Mouse (Mus musculus) MEL (cell line): ENCODE results near the gene Pde4dip. TPM values are rescaled to one million over a fixed set of nuclear protein-coding genes. Genes with fewer than 3 reads are reported as not detected.
A peak's percentile ranks its signal among the peaks of the same experiment; 100 is the strongest.

Experiments used
- DNase-seq: peaks from one replicate; pipeline ENCODE4 v3.0.0; 2011; ENCODE audit warnings: low read depth, low spot score
- H3K27ac ChIP-seq: 2 replicates; pipeline ENCODE4 v1.5.1; 2012; ENCODE audit warnings: low read depth, mild to moderate bottlenecking, control low read depth, low read length, moderate library complexity; ENCODE audit not compliant: control insufficient read depth
- H3K27me3 ChIP-seq, 2 experiments: fragments of 150-350 bp in 1 of 2; sonication (generic) in 1 of 2; 2 replicates each; pipeline ENCODE4 v1.6.1; 2012; ENCODE audit warnings: low read length in 2 of 2, mild to moderate bottlenecking in 2 of 2, improper control_type of control experiment in 1 of 2, moderate library complexity in 1 of 2; ENCODE audit not compliant: insufficient read depth in 2 of 2, control insufficient read depth in 1 of 2
- H3K36me3 ChIP-seq, 2 experiments: 2 replicates each; pipeline ENCODE4 v1.6.1; 2012 to 2014; ENCODE audit warnings: low read length in 2 of 2, improper control_type of control experiment in 1 of 2, inconsistent platforms in 1 of 2, mild to moderate bottlenecking in 1 of 2; ENCODE audit not compliant: insufficient read depth in 2 of 2, control insufficient read depth in 1 of 2
- H3K4me1 ChIP-seq, 2 experiments: fragments of 150-350 bp in 1 of 2; sonication (generic) in 1 of 2; 2 replicates each; pipeline ENCODE4 v1.6.1; 2012; ENCODE audit warnings: low read length in 2 of 2, improper control_type of control experiment in 1 of 2, mild to moderate bottlenecking in 1 of 2; ENCODE audit not compliant: insufficient read depth in 2 of 2, control insufficient read depth in 1 of 2
- H3K4me3 ChIP-seq, 2 experiments: fragments of 150-350 bp in 1 of 2; sonication (generic) in 1 of 2; 2 replicates each; pipeline ENCODE4 v1.5.1; 2012; ENCODE audit warnings: low read depth in 2 of 2, low read length in 2 of 2, mild to moderate bottlenecking in 2 of 2, moderate library complexity in 2 of 2, control low read depth in 1 of 2, improper control_type of control experiment in 1 of 2; ENCODE audit not compliant: control insufficient read depth in 1 of 2, insufficient read depth in 1 of 2
- H3K79me2 ChIP-seq: 2 replicates; pipeline ENCODE4 v1.6.1; 2012; ENCODE audit warnings: mild to moderate bottlenecking, low read length, moderate library complexity; ENCODE audit not compliant: control insufficient read depth, poor library complexity, insufficient read depth
- H3K9ac ChIP-seq: 2 replicates; pipeline ENCODE4 v1.6.1; 2012; ENCODE audit warnings: low read depth, mild to moderate bottlenecking, control low read depth, low read length, moderate library complexity; ENCODE audit not compliant: control insufficient read depth, poor library complexity, severe bottlenecking
- H3K9me3 ChIP-seq: fragments of 150-350 bp; sonication (generic); replicated peaks from 2 replicates; pipeline ENCODE4 v1.6.1; 2012; ENCODE audit warnings: mild to moderate bottlenecking, low read length, improper control_type of control experiment, moderate library complexity; ENCODE audit not compliant: insufficient read depth
- BHLHE40 ChIP-seq: IDR thresholded peaks from 2 replicates; pipeline ENCODE4 v1.6.1; 2012; ENCODE audit warnings: low read depth, mild to moderate bottlenecking, inconsistent platforms, low read length, improper control_type of control experiment, borderline replicate concordance
- CHD1 ChIP-seq: IDR thresholded peaks from 2 replicates; pipeline ENCODE4 v1.6.1; 2012; ENCODE audit warnings: low read depth, mild to moderate bottlenecking, inconsistent platforms, low read length, improper control_type of control experiment
- CHD2 ChIP-seq: IDR thresholded peaks from 2 replicates; pipeline ENCODE4 v1.6.1; 2011; ENCODE audit warnings: low read length, improper control_type of control experiment
- CTCF ChIP-seq, 3 experiments: IDR thresholded peaks in 2 of 3; conservative IDR thresholded peaks in 1 of 3; 2 replicates each; pipeline ENCODE4 v1.5.1; 2011 to 2012; ENCODE audit warnings: low read length in 3 of 3, low read depth in 2 of 3, mild to moderate bottlenecking in 2 of 3, improper control_type of control experiment in 1 of 3, inconsistent platforms in 1 of 3, mixed read lengths in 1 of 3, moderate library complexity in 1 of 3; ENCODE audit not compliant: control insufficient read depth in 1 of 3, insufficient read depth in 1 of 3, poor library complexity in 1 of 3, severe bottlenecking in 1 of 3
- E2F4 ChIP-seq: IDR thresholded peaks from 2 replicates; pipeline ENCODE4 v1.6.1; 2011; ENCODE audit warnings: low read depth, low read length, improper control_type of control experiment, borderline replicate concordance
- EP300 ChIP-seq, 2 experiments: IDR thresholded peaks; 2 replicates each; pipeline ENCODE4 v1.6.1; 2011; ENCODE audit warnings: improper control_type of control experiment in 2 of 2, low read length in 2 of 2, low read depth in 1 of 2, mild to moderate bottlenecking in 1 of 2
- ETS1 ChIP-seq: IDR thresholded peaks from 2 replicates; pipeline ENCODE4 v1.6.1; 2012; ENCODE audit warnings: low read depth, mild to moderate bottlenecking, inconsistent platforms, low read length, improper control_type of control experiment, moderate library complexity
- GABPA ChIP-seq: IDR thresholded peaks from 2 replicates; pipeline ENCODE4 v1.6.1; 2012; ENCODE audit warnings: low read depth, mild to moderate bottlenecking, inconsistent platforms, low read length, improper control_type of control experiment, moderate library complexity
- JUND ChIP-seq: IDR thresholded peaks from 2 replicates; pipeline ENCODE4 v1.6.1; 2011; ENCODE audit warnings: low read depth, mild to moderate bottlenecking, improper control_type of control experiment, low read length
- MAX ChIP-seq: IDR thresholded peaks from 2 replicates; pipeline ENCODE4 v1.6.1; 2011; ENCODE audit warnings: low read length, improper control_type of control experiment
- MAZ ChIP-seq: IDR thresholded peaks from 2 replicates; pipeline ENCODE4 v1.6.1; 2012; ENCODE audit warnings: low read depth, mild to moderate bottlenecking, inconsistent platforms, low read length, improper control_type of control experiment
- MEF2A ChIP-seq: IDR thresholded peaks from 2 replicates; pipeline ENCODE4 v1.6.1; 2014; ENCODE audit warnings: low read depth, mild to moderate bottlenecking, inconsistent platforms, low read length, improper control_type of control experiment; ENCODE audit not compliant: poor library complexity, insufficient replicate concordance, severe bottlenecking; ENCODE audit errors: extremely low read depth
- MXI1 ChIP-seq: IDR thresholded peaks from 2 replicates; pipeline ENCODE4 v1.6.1; 2011; ENCODE audit warnings: mild to moderate bottlenecking, low read depth, low read length, improper control_type of control experiment
- MYB ChIP-seq: IDR thresholded peaks from 2 replicates; pipeline ENCODE4 v1.6.1; 2011; ENCODE audit warnings: mild to moderate bottlenecking, low read depth, low read length, improper control_type of control experiment
- MYC ChIP-seq: IDR thresholded peaks from 2 replicates; pipeline ENCODE4 v1.6.1; 2011; ENCODE audit warnings: low read depth, mild to moderate bottlenecking, low read length, improper control_type of control experiment, moderate library complexity
- NELFE ChIP-seq: IDR thresholded peaks from 2 replicates; pipeline ENCODE4 v1.6.1; 2011; ENCODE audit warnings: low read depth, low read length, improper control_type of control experiment
- NRF1 ChIP-seq: IDR thresholded peaks from 2 replicates; pipeline ENCODE4 v1.6.1; 2014; ENCODE audit warnings: low read depth, mild to moderate bottlenecking, inconsistent platforms, low read length, improper control_type of control experiment, moderate library complexity; ENCODE audit not compliant: poor library complexity, insufficient read depth, severe bottlenecking
- POLR2A ChIP-seq, 2 experiments: IDR thresholded peaks; 2 replicates each; pipeline ENCODE4 v1.6.1; 2011 to 2012; ENCODE audit warnings: low read length in 2 of 2, mild to moderate bottlenecking in 2 of 2, control low read depth in 1 of 2, improper control_type of control experiment in 1 of 2, low read depth in 1 of 2, moderate library complexity in 1 of 2; ENCODE audit not compliant: control insufficient read depth in 1 of 2, insufficient read depth in 1 of 2, poor library complexity in 1 of 2
- POLR2AphosphoS2 ChIP-seq: IDR thresholded peaks from 2 replicates; pipeline ENCODE4 v1.6.1; 2011; ENCODE audit warnings: low read length, improper control_type of control experiment
- POLR2AphosphoS5 ChIP-seq: IDR thresholded peaks from 2 replicates; pipeline ENCODE4 v1.6.1; 2012; ENCODE audit warnings: low read depth, borderline replicate concordance, mild to moderate bottlenecking, inconsistent platforms, low read length, moderate library complexity, mixed read lengths
- RAD21 ChIP-seq: IDR thresholded peaks from 2 replicates; pipeline ENCODE4 v1.6.1; 2011; ENCODE audit warnings: mild to moderate bottlenecking, low read depth, low read length, improper control_type of control experiment
- RCOR1 ChIP-seq: IDR thresholded peaks from 2 replicates; pipeline ENCODE4 v1.6.1; 2012; ENCODE audit warnings: low read depth, mild to moderate bottlenecking, inconsistent platforms, low read length, improper control_type of control experiment
- SIN3A ChIP-seq: IDR thresholded peaks from 2 replicates; pipeline ENCODE4 v1.6.1; 2012; ENCODE audit warnings: low read length, improper control_type of control experiment, inconsistent platforms
- SMC3 ChIP-seq: IDR thresholded peaks from 2 replicates; pipeline ENCODE4 v1.6.1; 2011; ENCODE audit warnings: low read depth, low read length, improper control_type of control experiment
- TAL1 ChIP-seq: IDR thresholded peaks from 2 replicates; pipeline ENCODE4 v1.6.1; 2012; ENCODE audit warnings: mild to moderate bottlenecking, inconsistent platforms, low read length, moderate library complexity, mixed read lengths
- TBP ChIP-seq: IDR thresholded peaks from 2 replicates; pipeline ENCODE4 v1.8.0; 2011; ENCODE audit warnings: low read depth, low read length, improper control_type of control experiment
- TCF12 ChIP-seq: IDR thresholded peaks from 2 replicates; pipeline ENCODE4 v1.6.1; 2014; ENCODE audit warnings: low read depth, mild to moderate bottlenecking, inconsistent platforms, low read length, improper control_type of control experiment, moderate library complexity
- UBTF ChIP-seq: IDR thresholded peaks from 2 replicates; pipeline ENCODE4 v1.6.1; 2012; ENCODE audit warnings: low read depth, mild to moderate bottlenecking, inconsistent platforms, low read length, improper control_type of control experiment, moderate library complexity, borderline replicate concordance; ENCODE audit not compliant: insufficient read depth
- USF1 ChIP-seq: IDR thresholded peaks from 2 replicates; pipeline ENCODE4 v1.6.1; 2014; ENCODE audit warnings: low read depth, mild to moderate bottlenecking, inconsistent platforms, low read length, improper control_type of control experiment, moderate library complexity
- USF2 ChIP-seq, 2 experiments: IDR thresholded peaks; 2 replicates each; pipeline ENCODE4 v1.6.1; 2011 to 2012; ENCODE audit warnings: improper control_type of control experiment in 2 of 2, low read length in 2 of 2, borderline replicate concordance in 1 of 2, inconsistent platforms in 1 of 2, low read depth in 1 of 2, mild to moderate bottlenecking in 1 of 2; ENCODE audit not compliant: insufficient read depth in 1 of 2
- ZC3H11A ChIP-seq: IDR thresholded peaks from 2 replicates; pipeline ENCODE4 v1.6.1; 2012; ENCODE audit warnings: low read depth, mild to moderate bottlenecking, inconsistent platforms, low read length, improper control_type of control experiment
- ZMIZ1 ChIP-seq: IDR thresholded peaks from 2 replicates; pipeline ENCODE4 v1.6.1; 2012; ENCODE audit warnings: low read depth, mild to moderate bottlenecking, inconsistent platforms, low read length, improper control_type of control experiment, moderate library complexity
- ZNF384 ChIP-seq: IDR thresholded peaks from 2 replicates; pipeline ENCODE4 v1.6.1; 2012; ENCODE audit warnings: low read depth, mild to moderate bottlenecking, inconsistent platforms, low read length, improper control_type of control experiment
- polyA plus RNA-seq, 2 experiments: library from polyadenylated mRNA; stranded (reverse) in 1 of 2; unstranded in 1 of 2; fragments of >175 nt in 1 of 2; fragments of >200 nt in 1 of 2; gene quantifications; 2 replicates each; pipeline versions ENCODE4 v1.2.1 to v1.2.4; 2012; ENCODE audit warnings: low replicate concordance in 2 of 2, low read depth in 1 of 2; ENCODE audit not compliant: insufficient read length in 2 of 2, insufficient read depth in 1 of 2, missing spikeins in 1 of 2
- total RNA-seq: library from RNA; depleted of rRNA; stranded (reverse); fragments of 300-350 nt; gene quantifications from 2 replicates; pipeline ENCODE4 v1.2.3, GENCODE M21; 2012

Pde4dip gene
- total and polyA plus RNA-seq, 3 experiments = 47.6 to 52.4 TPM; not detected in 1

DNA sequence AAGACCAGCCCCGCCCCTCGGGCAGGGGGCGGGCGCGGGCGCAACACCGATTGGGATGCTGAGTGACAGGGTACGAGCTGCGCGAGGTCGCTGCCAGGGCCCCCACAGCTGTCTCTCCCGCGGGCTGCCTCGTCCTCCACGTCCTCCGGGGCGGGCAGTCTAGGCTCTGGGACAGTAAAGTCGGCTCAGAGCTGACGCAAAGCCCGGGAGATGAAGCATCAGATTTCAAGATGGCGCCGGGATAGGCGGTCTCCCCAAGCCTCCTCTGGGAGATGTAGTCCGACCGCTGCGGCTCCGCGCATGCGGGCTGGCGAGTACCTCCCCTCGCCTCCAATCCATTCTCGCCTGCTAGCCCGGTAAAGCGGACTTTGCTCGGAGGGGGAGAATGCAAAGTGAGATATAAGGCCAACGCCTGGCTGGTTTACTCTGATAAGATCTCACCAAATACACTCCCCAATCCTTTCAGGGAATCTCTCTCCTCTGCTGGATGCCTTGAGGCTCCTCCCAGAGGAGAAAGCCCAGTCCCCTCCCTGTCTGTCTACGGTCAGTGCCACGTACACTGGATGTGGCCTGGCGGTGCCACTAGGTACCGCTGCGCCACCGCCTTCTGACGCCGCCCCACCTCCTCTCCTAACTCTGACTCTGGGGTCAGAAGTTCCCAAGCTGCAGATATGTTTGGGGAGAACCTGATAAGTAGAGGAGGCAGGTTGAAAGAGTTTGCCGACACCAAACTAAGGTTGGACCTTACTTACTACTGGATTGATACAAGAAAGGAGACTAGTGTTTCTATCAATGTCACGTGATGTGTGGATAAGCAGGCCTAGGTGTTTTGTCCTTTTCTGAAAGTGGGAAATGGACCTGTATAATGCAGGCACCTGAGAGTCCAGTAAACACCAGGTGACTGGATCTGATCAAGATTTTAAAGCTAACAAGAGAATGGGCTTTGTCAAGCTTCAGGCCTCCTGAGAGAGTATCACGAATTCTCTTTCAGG lies 120.4 kb downstream of the Pde4dip start:
- H3K27ac ChIP-seq = peak overlapping the region; percentile 26
- H3K9ac ChIP-seq = peak overlapping the region; percentile 66
- H3K27me3 ChIP-seq = peaks cover 0 to 3% of the 10 kb centered on the region in 2 experiments; a peak in 2 of 4 replicates
- TF ChIP-seq ZC3H11A (no peak), MAX (peak; percentile 65), MYC (no peak), SMC3 (0 out of 2 replicates have a peak, but pooled peaks have one; percentile 16), EP300 (IDR thresholded peaks at IDR 0.05; ENCODE audit: low read depth in 1 of 2, low read length in 2 of 2) (peak in 1 of 2 experiments; percentile 26; a peak in 1 of 4 replicates), NELFE (peak; percentile 83), NRF1 (peak; percentile 88), RAD21 (peak; percentile 27), USF1 (peak; percentile 92), UBTF (0 out of 2 replicates have a peak, but pooled peaks have one; percentile 41), BHLHE40 (peak; percentile 68; the same call in 1 of the 2 replicates), JUND (no peak), RCOR1 (peak; percentile 69), CTCF (IDR thresholded peaks at IDR 0.05 in 2 of 3, conservative IDR thresholded peaks at IDR 0.05 in 1 of 3; ENCODE audit: control insufficient read depth in 1 of 3, insufficient read depth in 1 of 3, low read depth in 2 of 3, low read length in 3 of 3, poor library complexity in 1 of 3, severe bottlenecking in 1 of 3) (peak; percentile 28 to 56 (median 48)), ETS1 (peak; percentile 30; the same call in 1 of the 2 replicates), TBP (peak; percentile 28; the same call in 1 of the 2 replicates), USF2 (IDR thresholded peaks at IDR 0.05; ENCODE audit: borderline replicate concordance in 1 of 2, insufficient read depth in 1 of 2, low read depth in 1 of 2, low read length in 2 of 2) (peak; percentile 26 to 74; a peak in 2 of 4 replicates), POLR2AphosphoS2 (no peak; the same call in 1 of the 2 replicates), POLR2A (IDR thresholded peaks at IDR 0.05; ENCODE audit: control insufficient read depth in 1 of 2, insufficient read depth in 1 of 2, low read depth in 1 of 2, low read length in 2 of 2, poor library complexity in 1 of 2) (peak; percentile 70 to 81), CHD1 (no peak), ZNF384 (no peak), MAZ (no peak; the same call in 1 of the 2 replicates), GABPA (no peak), MYB (no peak), SIN3A (peak; percentile 65; the same call in 1 of the 2 replicates), TCF12 (peak; percentile 67), E2F4 (peak; percentile 73; the same call in 1 of the 2 replicates), POLR2AphosphoS5 (no peak), CHD2 (no peak), MXI1 (peak; percentile 75), MEF2A (no peak), ZMIZ1 (peak; percentile 28; the same call in 1 of the 2 replicates), TAL1 (no peak)

More for the DNA sequence above, 120.4 kb downstream of the Pde4dip start:
- DNase-seq = peak; percentile 97
- H3K36me3 ChIP-seq = peaks cover 0 to 16% of the 10 kb centered on the region in 2 experiments; a peak in 2 of 4 replicates
- no peaks in the 10 kb centered on the region for H3K9me3 ChIP-seq
- H3K4me1 ChIP-seq = peaks cover 0 to 13% of the 10 kb centered on the region in 2 experiments; a peak in 3 of 4 replicates
- H3K79me2 ChIP-seq = 0 out of 2 replicates have a peak, but pooled peaks cover 2% of the 10 kb centered on the region
- H3K4me3 ChIP-seq = peak overlapping the region; percentile 60 to 77
